Mouse (Mus musculus) liver, adult 2 months (tissue): Measurements from ENCODE around the gene Nos1ap. TPM values are rescaled to one million over a fixed set of nuclear protein-coding genes. Genes with fewer than 3 reads are reported as not detected.

ENCODE experiments used
- DNase-seq: peaks from one replicate; pipeline ENCODE4 v3.0.0-alpha.2; 2011; ENCODE audit warnings: low read depth, low spot score; ENCODE audit errors: extremely low read depth
- H3K27ac ChIP-seq: fragments of 200-500 bp; replicated peaks from 2 replicates; pipeline ENCODE4 v1.5.1; 2012; ENCODE audit warnings: low read depth, mild to moderate bottlenecking, control low read depth, inconsistent platforms, low read length; ENCODE audit not compliant: insufficient read depth
- H3K27me3 ChIP-seq: fragments of 200-500 bp; 2 replicates; pipeline ENCODE4 v1.6.1; 2012; ENCODE audit warnings: mild to moderate bottlenecking, moderate library complexity, low read length, inconsistent platforms; ENCODE audit not compliant: control insufficient read depth, insufficient read depth
- H3K36me3 ChIP-seq: fragments of 200-500 bp; 2 replicates; pipeline ENCODE4 v1.6.1; 2012; ENCODE audit warnings: low read length, inconsistent platforms; ENCODE audit not compliant: control insufficient read depth, insufficient read depth
- H3K4me1 ChIP-seq: fragments of 200-500 bp; 2 replicates; pipeline ENCODE4 v1.6.1; 2011; ENCODE audit warnings: low read length; ENCODE audit not compliant: control insufficient read depth, insufficient read depth
- H3K4me3 ChIP-seq: fragments of 200-500 bp; 2 replicates; pipeline ENCODE4 v1.5.1; 2011; ENCODE audit warnings: low read depth, mild to moderate bottlenecking, control low read depth, low read length, moderate library complexity; ENCODE audit not compliant: insufficient read depth
- H3K79me2 ChIP-seq: fragments of 200-500 bp; 2 replicates; pipeline ENCODE4 v1.6.1; 2012; ENCODE audit warnings: inconsistent platforms, mild to moderate bottlenecking, low read length, moderate library complexity; ENCODE audit not compliant: control insufficient read depth, insufficient read depth
- H3K9ac ChIP-seq: fragments of 200-500 bp; 2 replicates; pipeline ENCODE4 v1.6.1; 2012; ENCODE audit warnings: low read depth, mild to moderate bottlenecking, control low read depth, inconsistent platforms, low read length
- CTCF ChIP-seq: fragments of 200-500 bp; IDR thresholded peaks from 2 replicates; pipeline ENCODE4 v1.5.1; 2011; ENCODE audit warnings: low read depth, low read length, control low read depth
- POLR2A ChIP-seq: fragments of 200-500 bp; IDR thresholded peaks from 2 replicates; pipeline ENCODE4 v1.6.1; 2011; ENCODE audit warnings: low read length, control low read depth; ENCODE audit not compliant: insufficient read depth; ENCODE audit errors: extremely low read depth
- WGBS: fragments of 180-500 bp; shearing (Covaris S2); methylation state at CpG from one replicate; pipeline ENCODE4 v1.1.7; 2018; 5-methylcytosine and 5-hydroxymethylcytosine counted together
- polyA plus RNA-seq: library from polyadenylated mRNA; depleted of rRNA; stranded (reverse); fragments of >200 nt; gene quantifications from 2 replicates; pipeline ENCODE4 v1.2.3, GENCODE M21; 2012
- total RNA-seq: library from RNA; depleted of rRNA; stranded (reverse); fragments of >200 nt; gene quantifications from 2 replicates; pipeline ENCODE4 v1.2.3, GENCODE M21; 2014

Nos1ap gene
- total and polyA plus RNA-seq, 2 experiments: 1.8 to 3.1 TPM

- Histone ChIP-seq H3K79me2 (no peaks in the 10 kb centered on the region), H3K27ac (no peak overlapping the region), H3K27me3 (no peaks in the 10 kb centered on the region), H3K4me3 (no peak overlapping the region), H3K36me3 (no peaks in the 10 kb centered on the region; the same call in 1 of the 2 replicates), H3K4me1 (no peaks in the 10 kb centered on the region), H3K9ac (no peak overlapping the region)
- 95% methylated on average over 7 of the region's 7 CpGs for WGBS
- DNase-seq: no peak
- no peak for TF ChIP-seq POLR2A
- no peak for TF ChIP-seq CTCF
These were observed 222.5 kb downstream of the Nos1ap start for GRCm38 (mm10) chr1:170366981-170367700.

GRCm38 (mm10) chr1:170363746-170364145, 225.9 kb downstream of the Nos1ap start:
- H3K36me3 ChIP-seq: no peaks in the 10 kb centered on the region
- no peak overlapping the region for H3K4me3 ChIP-seq
- H3K4me1 ChIP-seq: no peaks in the 10 kb centered on the region
- no peaks in the 10 kb centered on the region for H3K27me3 ChIP-seq
- H3K27ac ChIP-seq: no peak overlapping the region
- DNase-seq: no peak
- no peaks in the 10 kb centered on the region for H3K79me2 ChIP-seq
- no peak overlapping the region for H3K9ac ChIP-seq
- WGBS: 89% methylated on average over 3 of the region's 3 CpGs
- TF ChIP-seq CTCF: no peak
- TF ChIP-seq POLR2A: no peak

- no peak for DNase-seq
- TF ChIP-seq CTCF (no peak), POLR2A (no peak)
- 76% methylated on average over 10 of the region's 10 CpGs for WGBS
These were observed 229.3 kb downstream of the Nos1ap start for GRCm38 (mm10) chr1:170360183-170360915.

GRCm38 (mm10) chr1:170353335-170353734, 236.3 kb downstream of the Nos1ap start:
- WGBS: 81% methylated on average over 3 of the region's 3 CpGs
- H3K4me3 ChIP-seq: no peak overlapping the region
- no peak overlapping the region for H3K27ac ChIP-seq
- no peaks in the 10 kb centered on the region for H3K4me1 ChIP-seq
- DNase-seq: no peak
- H3K36me3 ChIP-seq: peaks cover 2% of the 10 kb centered on the region; the same call in 1 of the 2 replicates
- no peaks in the 10 kb centered on the region for H3K79me2 ChIP-seq
- H3K9ac ChIP-seq: no peak overlapping the region
- no peaks in the 10 kb centered on the region for H3K27me3 ChIP-seq
- no peak for TF ChIP-seq POLR2A
- no peak for TF ChIP-seq CTCF

More at GRCm38 (mm10) chr1:170360183-170360915, 229.3 kb downstream of the Nos1ap start:
- Histone ChIP-seq H3K4me3 (no peak overlapping the region), H3K27ac (no peak overlapping the region), H3K79me2 (no peaks in the 10 kb centered on the region), H3K36me3 (no peaks in the 10 kb centered on the region; the same call in 1 of the 2 replicates), H3K4me1 (no peaks in the 10 kb centered on the region), H3K27me3 (no peaks in the 10 kb centered on the region), H3K9ac (no peak overlapping the region)

GRCm38 (mm10) chr1:170351080-170351479, 238.6 kb downstream of the Nos1ap start:
- no peak overlapping the region for H3K9ac ChIP-seq
- no peak for DNase-seq
- no peak overlapping the region for H3K27ac ChIP-seq
- TF ChIP-seq CTCF (no peak), POLR2A (no peak)
- no peaks in the 10 kb centered on the region for H3K27me3 ChIP-seq
- H3K36me3 ChIP-seq: 0 out of 2 replicates have a peak, but pooled peaks cover 2% of the 10 kb centered on the region
- no peaks in the 10 kb centered on the region for H3K79me2 ChIP-seq
- no peaks in the 10 kb centered on the region for H3K4me1 ChIP-seq
- no peak overlapping the region for H3K4me3 ChIP-seq
